Mouse (Mus musculus) liver, postnatal 0 days (tissue): ENCODE data around the gene Ank.

ENCODE experiments used
- CTCF ChIP-seq: sonication (generic); IDR thresholded peaks from 2 replicates; pipeline ENCODE4 v1.5.1; 2016; ENCODE audit warnings: antibody characterized with exemption, low read depth
- EP300 ChIP-seq: IDR thresholded peaks from 2 replicates; pipeline ENCODE4 v1.6.1; 2016; ENCODE audit warnings: antibody characterized with exemption, low read depth, mild to moderate bottlenecking

- TF ChIP-seq CTCF (no peak), EP300 (no peak)
These were observed 25.7 kb downstream of the Ank start for GRCm38 (mm10) chr15:27492156-27492555.
